Mouse (Mus musculus) myocyte (in vitro differentiated cells): ENCODE measurements around the gene Slc1a2. TPM values are rescaled to one million over a fixed set of nuclear protein-coding genes. Genes with fewer than 3 reads are reported as not detected.

Experiments used
- H3K27me3 ChIP-seq: one replicate; pipeline ENCODE4 v1.6.1; 2011; ENCODE audit not compliant: control insufficient read depth, insufficient read depth, insufficient read length
- H3K36me3 ChIP-seq: one replicate; pipeline ENCODE4 v1.6.1; 2011; ENCODE audit not compliant: control insufficient read depth, insufficient read depth
- H3K4me2 ChIP-seq: one replicate; pipeline ENCODE4 v1.6.1; 2011; ENCODE audit warnings: low read depth, control low read depth
- H3K4me3 ChIP-seq: one replicate; pipeline ENCODE4 v1.5.1; 2011; ENCODE audit warnings: mild to moderate bottlenecking, control low read depth, moderate library complexity
- H3K79me2 ChIP-seq: one replicate; pipeline ENCODE4 v1.6.1; 2011; ENCODE audit not compliant: control insufficient read depth, insufficient read depth
- H3ac ChIP-seq: one replicate; pipeline ENCODE4 v1.6.1; 2011; ENCODE audit not compliant: control insufficient read depth, insufficient read length
- CEBPB ChIP-seq: IDR thresholded peaks from 2 replicates; pipeline ENCODE4 v1.6.1; 2011; ENCODE audit warnings: mild to moderate bottlenecking, moderate library complexity; ENCODE audit not compliant: poor library complexity, insufficient read depth, severe bottlenecking
- E2F4 ChIP-seq: IDR thresholded peaks from one replicate; pipeline ENCODE4 v1.6.1; 2011; ENCODE audit warnings: mild to moderate bottlenecking, control low read depth, moderate library complexity; ENCODE audit not compliant: insufficient read depth
- MAX ChIP-seq: IDR thresholded peaks from one replicate; pipeline ENCODE4 v1.6.1; 2011; ENCODE audit warnings: low read depth, mild to moderate bottlenecking, control low read depth
- MYOD1 ChIP-seq, 3 experiments: IDR thresholded peaks; one replicate each; pipeline ENCODE4 v1.6.1; 2011; ENCODE audit warnings: control low read depth in 2 of 3, low read depth in 2 of 3, mild to moderate bottlenecking in 2 of 3, moderate library complexity in 1 of 3; ENCODE audit not compliant: insufficient read length in 2 of 3, control insufficient read depth in 1 of 3
- MYOG ChIP-seq, 3 experiments: IDR thresholded peaks; one replicate each; pipeline ENCODE4 v1.6.1; 2011; ENCODE audit warnings: control low read depth in 2 of 3, low read depth in 2 of 3, mild to moderate bottlenecking in 2 of 3; ENCODE audit not compliant: insufficient read length in 2 of 3, control insufficient read depth in 1 of 3, insufficient read depth in 1 of 3
- POLR2A ChIP-seq: IDR thresholded peaks from one replicate; pipeline ENCODE4 v1.6.1; 2011; ENCODE audit warnings: low read depth, mild to moderate bottlenecking, control low read depth, moderate library complexity; ENCODE audit not compliant: insufficient read length
- POLR2AphosphoS2 ChIP-seq: IDR thresholded peaks from one replicate; pipeline ENCODE4 v1.6.1; 2011; ENCODE audit warnings: low read depth, control low read depth; ENCODE audit not compliant: insufficient read length
- REST ChIP-seq: IDR thresholded peaks from one replicate; pipeline ENCODE4 v1.6.1; 2011; ENCODE audit warnings: mild to moderate bottlenecking, control low read depth, moderate library complexity; ENCODE audit not compliant: insufficient read depth, insufficient read length
- SRF ChIP-seq: IDR thresholded peaks from one replicate; pipeline ENCODE4 v1.6.1; 2011; ENCODE audit warnings: low read depth; ENCODE audit not compliant: control insufficient read depth, insufficient read length
- TCF12 ChIP-seq: IDR thresholded peaks from one replicate; pipeline ENCODE4 v1.6.1; 2011; ENCODE audit warnings: mild to moderate bottlenecking, control low read depth; ENCODE audit not compliant: poor library complexity, insufficient read depth, severe bottlenecking
- TCF3 ChIP-seq: IDR thresholded peaks from one replicate; pipeline ENCODE4 v1.6.1; 2011; ENCODE audit warnings: low read depth, control low read depth; ENCODE audit not compliant: insufficient read length
- USF1 ChIP-seq: IDR thresholded peaks from one replicate; pipeline ENCODE4 v1.6.1; 2011; ENCODE audit warnings: low read depth, mild to moderate bottlenecking, control low read depth, moderate library complexity
- polyA plus RNA-seq: library from polyadenylated mRNA; unstranded; fragments of >200 nt; fragmentation: generic; extraction: Trizol; gene quantifications from one replicate; pipeline ENCODE4 v1.2.1, GENCODE M21; 2012; ENCODE audit warnings: missing spikeins

Gene Slc1a2
- polyA plus RNA-seq, 1 experiment: 0.02 TPM

- TF ChIP-seq MYOG (IDR thresholded peaks at IDR 0.05; ENCODE audit: control insufficient read depth in 1 of 3, insufficient read depth in 1 of 3, insufficient read length in 2 of 3, low read depth in 2 of 3): no peak
- no peak for TF ChIP-seq MAX
- no peak for TF ChIP-seq USF1
- TF ChIP-seq E2F4: no peak
- no peak for TF ChIP-seq CEBPB
- no peak for TF ChIP-seq SRF
- no peak for TF ChIP-seq POLR2AphosphoS2
- no peak for TF ChIP-seq REST
- no peak for TF ChIP-seq POLR2A
- no peak for TF ChIP-seq TCF12
- no peak for TF ChIP-seq TCF3
- no peak for TF ChIP-seq MYOD1 (IDR thresholded peaks at IDR 0.05; ENCODE audit: control insufficient read depth in 1 of 3, insufficient read length in 2 of 3, low read depth in 2 of 3)
- H3K4me2 ChIP-seq: no peak overlapping the region
- no peaks in the 10 kb centered on the region for H3K36me3 ChIP-seq
- H3K27me3 ChIP-seq: peaks cover 8% of the 10 kb centered on the region
- no peak overlapping the region for H3ac ChIP-seq
- no peak overlapping the region for H3K4me3 ChIP-seq
- H3K79me2 ChIP-seq: no peaks in the 10 kb centered on the region
Measured at GRCm38 (mm10) chr2:102695541-102695940, 37.1 kb downstream of the Slc1a2 start.

GRCm38 (mm10) chr2:102697732-102698131, 39.3 kb downstream of the Slc1a2 start:
- Histone ChIP-seq H3K4me2 (no peak overlapping the region), H3K27me3 (peaks cover 12% of the 10 kb centered on the region), H3K36me3 (no peaks in the 10 kb centered on the region), H3ac (no peak overlapping the region), H3K4me3 (no peak overlapping the region), H3K79me2 (no peaks in the 10 kb centered on the region)
- TF ChIP-seq MYOG (IDR thresholded peaks at IDR 0.05; ENCODE audit: control insufficient read depth in 1 of 3, insufficient read depth in 1 of 3, insufficient read length in 2 of 3, low read depth in 2 of 3): no peak
- TF ChIP-seq USF1: no peak
- no peak for TF ChIP-seq CEBPB
- TF ChIP-seq MAX: no peak
- TF ChIP-seq TCF12: no peak
- TF ChIP-seq E2F4: no peak
- no peak for TF ChIP-seq POLR2A
- TF ChIP-seq SRF: no peak
- no peak for TF ChIP-seq MYOD1 (IDR thresholded peaks at IDR 0.05; ENCODE audit: control insufficient read depth in 1 of 3, insufficient read length in 2 of 3, low read depth in 2 of 3)
- no peak for TF ChIP-seq POLR2AphosphoS2
- TF ChIP-seq REST: no peak
- TF ChIP-seq TCF3: no peak

GRCm38 (mm10) chr2:102699921-102700320, 41.5 kb downstream of the Slc1a2 start:
- TF ChIP-seq REST (no peak), USF1 (no peak), POLR2A (no peak), POLR2AphosphoS2 (no peak), E2F4 (no peak), MYOD1 (IDR thresholded peaks at IDR 0.05; ENCODE audit: control insufficient read depth in 1 of 3, insufficient read length in 2 of 3, low read depth in 2 of 3) (no peak), MYOG (IDR thresholded peaks at IDR 0.05; ENCODE audit: control insufficient read depth in 1 of 3, insufficient read depth in 1 of 3, insufficient read length in 2 of 3, low read depth in 2 of 3) (no peak), TCF12 (no peak), MAX (no peak), TCF3 (no peak), SRF (no peak), CEBPB (no peak)
- H3K27me3 ChIP-seq: peaks cover 12% of the 10 kb centered on the region

DNA sequence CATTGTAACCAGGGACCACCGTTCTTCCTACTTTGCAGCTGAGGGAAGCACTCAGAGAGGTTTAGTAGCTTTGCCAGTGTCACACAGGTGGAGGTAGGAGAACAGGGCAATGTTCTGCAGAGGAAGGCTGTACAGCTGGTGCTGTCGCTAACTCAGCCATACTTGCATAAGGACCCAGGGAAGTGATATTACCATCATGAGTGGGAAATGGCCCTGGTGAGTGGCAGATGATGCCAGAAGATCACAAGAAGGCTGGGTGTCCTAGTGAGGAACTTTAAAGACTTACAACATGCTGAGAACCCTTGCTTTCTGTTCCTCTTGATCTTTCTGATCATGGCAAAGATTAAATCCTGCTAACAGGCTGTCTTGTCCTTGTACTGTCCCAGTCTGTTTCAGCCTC, 42.2 kb downstream of the Slc1a2 start:
- TF ChIP-seq MYOD1 (IDR thresholded peaks at IDR 0.05; ENCODE audit: control insufficient read depth in 1 of 3, insufficient read length in 2 of 3, low read depth in 2 of 3) (no peak), MAX (no peak), POLR2A (no peak)
- no peak overlapping the region for H3ac ChIP-seq
- H3K4me3 ChIP-seq: no peak overlapping the region

More at GRCm38 (mm10) chr2:102699921-102700320, 41.5 kb downstream of the Slc1a2 start:
- Histone ChIP-seq H3K36me3 (no peaks in the 10 kb centered on the region), H3ac (no peak overlapping the region), H3K4me2 (no peak overlapping the region), H3K4me3 (no peak overlapping the region), H3K79me2 (no peaks in the 10 kb centered on the region)

DNA sequence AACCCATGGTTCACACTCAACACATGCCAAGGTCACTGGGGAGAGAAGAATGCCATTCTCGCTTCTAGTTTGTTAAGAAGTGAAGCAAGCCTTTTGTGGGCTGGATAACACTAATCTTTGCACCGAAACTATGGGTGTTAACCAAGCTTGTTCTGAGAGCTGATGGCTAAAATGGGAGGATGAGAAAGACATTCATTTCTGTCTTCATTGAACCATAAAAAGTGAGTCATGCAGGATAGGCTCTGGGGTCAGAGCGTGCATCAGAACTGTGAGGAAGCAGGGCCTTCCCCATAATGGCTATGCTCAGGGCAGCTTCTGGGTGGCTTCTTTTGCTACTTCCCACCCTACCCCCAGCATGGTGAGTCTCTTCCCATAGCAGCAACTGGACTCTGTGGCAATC, 42.9 kb downstream of the Slc1a2 start:
- no peaks in the 10 kb centered on the region for H3K79me2 ChIP-seq

More for the DNA sequence above, 42.2 kb downstream of the Slc1a2 start:
- no peaks in the 10 kb centered on the region for H3K79me2 ChIP-seq
- peaks cover 12% of the 10 kb centered on the region for H3K27me3 ChIP-seq
- H3K4me2 ChIP-seq: no peak overlapping the region
- no peaks in the 10 kb centered on the region for H3K36me3 ChIP-seq

More for the DNA sequence above, 42.9 kb downstream of the Slc1a2 start:
- peaks cover 12% of the 10 kb centered on the region for H3K27me3 ChIP-seq
- no peak overlapping the region for H3K4me2 ChIP-seq
- H3K36me3 ChIP-seq: no peaks in the 10 kb centered on the region
- no peak overlapping the region for H3ac ChIP-seq
- no peak overlapping the region for H3K4me3 ChIP-seq
- TF ChIP-seq MYOD1 (IDR thresholded peaks at IDR 0.05; ENCODE audit: control insufficient read depth in 1 of 3, insufficient read length in 2 of 3, low read depth in 2 of 3) (no peak), E2F4 (no peak), REST (no peak), SRF (no peak), TCF12 (no peak), POLR2AphosphoS2 (no peak)
